Mouse (Mus musculus): Measurements from ENCODE around the gene Rps10.

Rps10 gene

GRCm38 (mm10) chr17:27613016-27613415 is 23.5 kb downstream of the Rps10 start:
- DNase-seq (ENCODE audit: extremely low spot score, low read depth, low spot score), result no peak

GRCm38 (mm10) chr17:27611994-27612393 is 24.5 kb downstream of the Rps10 start:
- DNase-seq (ENCODE audit: extremely low spot score, low read depth, low spot score), result no peak

- no peak for DNase-seq (ENCODE audit: extremely low spot score, low read depth, low spot score)
These were observed 25.0 kb downstream of the Rps10 start for GRCm38 (mm10) chr17:27611519-27611884.

- no peak for DNase-seq (ENCODE audit: extremely low spot score, low read depth, low spot score)
These were observed 25.6 kb downstream of the Rps10 start for GRCm38 (mm10) chr17:27610679-27611518.

GRCm38 (mm10) chr17:27609576-27609975 is 26.9 kb downstream of the Rps10 start:
- DNase-seq (ENCODE audit: extremely low spot score, low read depth, low spot score), result no peak

GRCm38 (mm10) chr17:27603522-27604234 is 32.8 kb downstream of the Rps10 start:
- no peak for DNase-seq (ENCODE audit: extremely low spot score, low read depth, low spot score)

GRCm38 (mm10) chr17:27603036-27603435 is 33.4 kb downstream of the Rps10 start:
- no peak for DNase-seq (ENCODE audit: extremely low spot score, low read depth, low spot score)

- no peak for DNase-seq (ENCODE audit: extremely low spot score, low read depth, low spot score)
These were observed 35.6 kb downstream of the Rps10 start for GRCm38 (mm10) chr17:27600869-27601268.

- DNase-seq (ENCODE audit: extremely low spot score, low read depth, low spot score), result no peak
These were observed 36.2 kb downstream of the Rps10 start for GRCm38 (mm10) chr17:27600286-27600685.

GRCm38 (mm10) chr17:27596376-27597190 is 39.9 kb downstream of the Rps10 start:
- no peak for DNase-seq (ENCODE audit: extremely low spot score, low read depth, low spot score)

GRCm38 (mm10) chr17:27595659-27596375 is 40.7 kb downstream of the Rps10 start:
- no peak for DNase-seq (ENCODE audit: extremely low spot score, low read depth, low spot score)

- DNase-seq (ENCODE audit: extremely low spot score, low read depth, low spot score), result no peak
These were observed 43.9 kb downstream of the Rps10 start for GRCm38 (mm10) chr17:27592565-27592910.

- no peak for DNase-seq (ENCODE audit: extremely low spot score, low read depth, low spot score)
These were observed 44.5 kb downstream of the Rps10 start for GRCm38 (mm10) chr17:27591826-27592564.

- no peak for DNase-seq (ENCODE audit: extremely low spot score, low read depth, low spot score)
These were observed 48.2 kb downstream of the Rps10 start for GRCm38 (mm10) chr17:27588231-27588630.

GRCm38 (mm10) chr17:27587252-27587651 is 49.2 kb downstream of the Rps10 start:
- DNase-seq (ENCODE audit: extremely low spot score, low read depth, low spot score), result no peak

- no peak for DNase-seq (ENCODE audit: extremely low spot score, low read depth, low spot score)
These were observed 49.8 kb downstream of the Rps10 start for GRCm38 (mm10) chr17:27586661-27587060.

- no peak for DNase-seq (ENCODE audit: extremely low spot score, low read depth, low spot score)
These were observed 53.1 kb downstream of the Rps10 start for GRCm38 (mm10) chr17:27583185-27583894.
